Mouse (Mus musculus) lung, embryonic 14.5 days (tissue): ENCODE results near the gene Stxbp6. TPM values are rescaled to one million over a fixed set of nuclear protein-coding genes. Genes with fewer than 3 reads are reported as not detected.

Source experiments
- ATAC-seq: fragments of 200-750 bp; cut with Nextera tagmentation; 2 replicates; pipeline ENCODE4 v1.8.0; 2017; ENCODE audit warnings: mild to moderate bottlenecking, moderate TSS enrichment, moderate library complexity; ENCODE audit not compliant: insufficient read depth
- DNase-seq: peaks from one replicate; pipeline ENCODE4 v3.0.0-alpha.2; 2015
- H3K27ac ChIP-seq: fragments of 300-500 bp; sonication (generic); 2 replicates; pipeline ENCODE4 v1.5.1; 2014; ENCODE audit warnings: low read depth, mild to moderate bottlenecking, moderate library complexity
- H3K27me3 ChIP-seq: fragments of 300-500 bp; sonication (generic); 2 replicates; pipeline ENCODE4 v1.6.1; 2014; ENCODE audit warnings: low read length, control low read depth; ENCODE audit not compliant: insufficient read depth
- H3K36me3 ChIP-seq: fragments of 300-500 bp; sonication (generic); 2 replicates; pipeline ENCODE4 v1.6.1; 2014; ENCODE audit warnings: control low read depth; ENCODE audit not compliant: insufficient read depth
- H3K4me1 ChIP-seq: fragments of 300-500 bp; sonication (generic); 2 replicates; pipeline ENCODE4 v1.6.1; 2014; ENCODE audit warnings: antibody characterized with exemption, control low read depth; ENCODE audit not compliant: insufficient read depth
- H3K4me2 ChIP-seq: fragments of 300-500 bp; sonication (generic); 2 replicates; pipeline ENCODE4 v1.6.1; 2014; ENCODE audit warnings: mild to moderate bottlenecking
- H3K4me3 ChIP-seq: fragments of 300-500 bp; sonication (generic); 2 replicates; pipeline ENCODE4 v1.5.1; 2014; ENCODE audit warnings: low read depth, low read length
- H3K9ac ChIP-seq: fragments of 300-500 bp; sonication (generic); 2 replicates; pipeline ENCODE4 v1.6.1; 2014
- H3K9me3 ChIP-seq: fragments of 300-500 bp; sonication (generic); 2 replicates; pipeline ENCODE4 v1.6.1; 2016; ENCODE audit warnings: low read depth, low read length, control low read depth
- CTCF ChIP-seq: IDR thresholded peaks from 2 replicates; pipeline ENCODE4 v1.5.1; 2016; ENCODE audit warnings: antibody characterized with exemption, low read depth
- WGBS: fragments of 180-500 bp; shearing (Covaris S2); extraction: QIAGEN DNeasy Blood & Tissue Kit; methylation state at CpG from one replicate; pipeline ENCODE4 v1.1.7; 2014; 5-methylcytosine and 5-hydroxymethylcytosine counted together
- polyA plus RNA-seq: library from polyadenylated mRNA; unstranded; fragments of >200 nt; fragmentation: Nextera tagmentation; extraction: Ambion mirVana; gene quantifications from 2 replicates; pipeline ENCODE4 v1.2.1, GENCODE M21; 2014

Gene Stxbp6
- polyA plus RNA-seq, 1 experiment from 2014 or later = 6.4 TPM

GRCm38 (mm10) chr12:45068145-45068754 is 6.3 kb downstream of the Stxbp6 start:
- Histone ChIP-seq H3K36me3 (no peaks in the 10 kb centered on the region), H3K27ac (no peak overlapping the region), H3K4me3 (no peak overlapping the region), H3K9me3 (no peaks in the 10 kb centered on the region), H3K4me2 (no peak overlapping the region), H3K4me1 (no peaks in the 10 kb centered on the region; the same call in 1 of the 2 replicates), H3K27me3 (no peaks in the 10 kb centered on the region), H3K9ac (no peak overlapping the region)
- TF ChIP-seq CTCF = no peak
- no peak for DNase-seq
- ATAC-seq = no peak
- 75% methylated on average over 6 of the region's 6 CpGs for WGBS

- Histone ChIP-seq H3K27ac (no peak overlapping the region), H3K4me1 (no peaks in the 10 kb centered on the region; the same call in 1 of the 2 replicates), H3K9ac (no peak overlapping the region; the same call in 1 of the 2 replicates), H3K4me3 (no peak overlapping the region), H3K36me3 (no peaks in the 10 kb centered on the region), H3K27me3 (no peaks in the 10 kb centered on the region), H3K9me3 (no peaks in the 10 kb centered on the region), H3K4me2 (peak overlapping the region; percentile 35; the same call in 1 of the 2 replicates)
- DNase-seq (no peak), ATAC-seq (no peak)
- WGBS = 13% methylated on average over 3 of the region's 3 CpGs
- TF ChIP-seq CTCF = no peak
Observed at GRCm38 (mm10) chr12:45067686-45068085, 6.8 kb downstream of the Stxbp6 start.

GRCm38 (mm10) chr12:45067047-45067685 is 7.3 kb downstream of the Stxbp6 start:
- H3K27me3 ChIP-seq = no peaks in the 10 kb centered on the region
- TF ChIP-seq CTCF = no peak
- ATAC-seq = peak; percentile 29; the same call in 1 of the 2 replicates
- H3K9ac ChIP-seq = no peak overlapping the region; the same call in 1 of the 2 replicates
- peak overlapping the region; percentile 35; the same call in 1 of the 2 replicates for H3K4me2 ChIP-seq
- H3K9me3 ChIP-seq = no peaks in the 10 kb centered on the region
- no peak overlapping the region for H3K4me3 ChIP-seq
- no peaks in the 10 kb centered on the region for H3K36me3 ChIP-seq
- H3K4me1 ChIP-seq = no peaks in the 10 kb centered on the region; the same call in 1 of the 2 replicates
- 27% methylated on average over 11 of the region's 11 CpGs for WGBS
- H3K27ac ChIP-seq = no peak overlapping the region
- DNase-seq = no peak

GRCm38 (mm10) chr12:45063606-45064005 is 10.9 kb downstream of the Stxbp6 start:
- no peak for TF ChIP-seq CTCF
- H3K4me1 ChIP-seq = peaks cover 6% of the 10 kb centered on the region
- DNase-seq (peak; percentile 73), ATAC-seq (peak; percentile 53; the same call in 1 of the 2 replicates)
- H3K4me3 ChIP-seq = no peak overlapping the region
- 59% methylated on average over 5 of the region's 5 CpGs for WGBS
- no peaks in the 10 kb centered on the region for H3K27me3 ChIP-seq
- no peak overlapping the region for H3K9ac ChIP-seq
- H3K27ac ChIP-seq = no peak overlapping the region
- H3K9me3 ChIP-seq = no peaks in the 10 kb centered on the region
- H3K4me2 ChIP-seq = no peak overlapping the region
- H3K36me3 ChIP-seq = no peaks in the 10 kb centered on the region

- WGBS = 23% methylated on average over 5 of the region's 5 CpGs
- Histone ChIP-seq H3K4me1 (peaks cover 6% of the 10 kb centered on the region), H3K27me3 (no peaks in the 10 kb centered on the region), H3K9ac (no peak overlapping the region), H3K36me3 (no peaks in the 10 kb centered on the region), H3K9me3 (no peaks in the 10 kb centered on the region), H3K4me2 (no peak overlapping the region), H3K27ac (no peak overlapping the region), H3K4me3 (no peak overlapping the region)
- TF ChIP-seq CTCF = no peak
- ATAC-seq = no peak
- no peak for DNase-seq
Observed at GRCm38 (mm10) chr12:45061336-45061735, 13.2 kb downstream of the Stxbp6 start.

- WGBS = 34% methylated on average over 6 of the region's 6 CpGs
- ATAC-seq (no peak), DNase-seq (no peak)
- TF ChIP-seq CTCF = no peak
- H3K36me3 ChIP-seq = no peaks in the 10 kb centered on the region
- no peaks in the 10 kb centered on the region for H3K27me3 ChIP-seq
- no peak overlapping the region for H3K4me2 ChIP-seq
- H3K4me1 ChIP-seq = peaks cover 6% of the 10 kb centered on the region
- H3K4me3 ChIP-seq = no peak overlapping the region
- no peak overlapping the region for H3K27ac ChIP-seq
- H3K9ac ChIP-seq = no peak overlapping the region
- H3K9me3 ChIP-seq = no peaks in the 10 kb centered on the region
Observed at GRCm38 (mm10) chr12:45060804-45061203, 13.7 kb downstream of the Stxbp6 start.

GRCm38 (mm10) chr12:45058007-45058406 is 16.5 kb downstream of the Stxbp6 start:
- no peak for TF ChIP-seq CTCF
- no peak overlapping the region for H3K9ac ChIP-seq
- DNase-seq = no peak
- H3K4me2 ChIP-seq = no peak overlapping the region
- no peaks in the 10 kb centered on the region for H3K36me3 ChIP-seq
- no peak overlapping the region for H3K27ac ChIP-seq
- H3K4me1 ChIP-seq = peaks cover 10% of the 10 kb centered on the region
- H3K4me3 ChIP-seq = no peak overlapping the region
- no peaks in the 10 kb centered on the region for H3K27me3 ChIP-seq
- no peak for ATAC-seq
- H3K9me3 ChIP-seq = no peaks in the 10 kb centered on the region
- 81% methylated on average over 3 of the region's 3 CpGs for WGBS
